Mouse (Mus musculus) forebrain, embryonic 14.5 days (tissue): ENCODE data around the gene Parp3. TPM values are rescaled to one million over a fixed set of nuclear protein-coding genes. Genes with fewer than 3 reads are reported as not detected.
"Not testable (repeated sequence)": the region's sequence is repeated elsewhere in the genome, so short reads cannot be mapped to it uniquely, and the experiment has no call there.

Experiments
- ATAC-seq: fragments of 200-750 bp; cut with Nextera tagmentation; 2 replicates; pipeline ENCODE4 v1.8.0; 2017; ENCODE audit warnings: mild to moderate bottlenecking, moderate library complexity
- DNase-seq: peaks from one replicate; pipeline ENCODE4 v3.0.0-alpha.2; 2015; ENCODE audit warnings: low spot score
- H3K27ac ChIP-seq: fragments of 300-500 bp; sonication (generic); 2 replicates; pipeline ENCODE4 v1.5.1; 2014; ENCODE audit warnings: low read depth, mild to moderate bottlenecking, control low read depth, low read length, moderate library complexity
- H3K27me3 ChIP-seq: fragments of 300-500 bp; sonication (generic); replicated peaks from 2 replicates; pipeline ENCODE4 v1.6.1; 2014; ENCODE audit warnings: low read length, control low read depth, mixed read lengths; ENCODE audit not compliant: control insufficient read depth, insufficient read depth
- H3K36me3 ChIP-seq: fragments of 300-500 bp; sonication (generic); 2 replicates; pipeline ENCODE4 v1.6.1; 2014; ENCODE audit warnings: low read length, control low read depth; ENCODE audit not compliant: control insufficient read depth, insufficient read depth
- H3K4me1 ChIP-seq: fragments of 300-500 bp; sonication (generic); 2 replicates; pipeline ENCODE4 v1.6.1; 2014; ENCODE audit warnings: antibody characterized with exemption, low read length, control low read depth; ENCODE audit not compliant: control insufficient read depth, insufficient read depth
- H3K4me2 ChIP-seq: fragments of 300-500 bp; sonication (generic); 2 replicates; pipeline ENCODE4 v1.6.1; 2014; ENCODE audit warnings: mild to moderate bottlenecking, control low read depth, low read length
- H3K4me3 ChIP-seq: fragments of 300-500 bp; sonication (generic); 2 replicates; pipeline ENCODE4 v1.5.1; 2014; ENCODE audit warnings: low read depth, low read length, control low read depth
- H3K9ac ChIP-seq: fragments of 300-500 bp; sonication (generic); 2 replicates; pipeline ENCODE4 v1.6.1; 2014; ENCODE audit warnings: mild to moderate bottlenecking, low read length, control low read depth, moderate library complexity
- H3K9me3 ChIP-seq: fragments of 300-500 bp; sonication (generic); replicated peaks from 2 replicates; pipeline ENCODE4 v1.6.1; 2016; ENCODE audit warnings: low read length, control low read depth, mixed read lengths; ENCODE audit not compliant: control insufficient read depth
- WGBS: fragments of 180-500 bp; shearing (Covaris S2); extraction: QIAGEN DNeasy Blood & Tissue Kit; methylation state at CpG from one replicate; pipeline ENCODE4 v1.1.7; 2014; 5-methylcytosine and 5-hydroxymethylcytosine counted together
- polyA plus RNA-seq: library from polyadenylated mRNA; unstranded; fragments of >200 nt; fragmentation: Nextera tagmentation; extraction: Ambion mirVana; gene quantifications from 2 replicates; pipeline ENCODE4 v1.2.1, GENCODE M21; 2014

Gene Parp3
- polyA plus RNA-seq, 1 experiment from 2014 or later = 0.63 TPM

- H3K27ac ChIP-seq = no peak within 1 kb of the TSS
- no peak for DNase-seq
- whole genome bisulfite sequencing = 92% methylated on average over 6 of the region's 6 CpGs
Observed at GRCm38 (mm10) chr9:106499667-106500066, 22.9 kb upstream of the Parp3 start, which contains the start of gene Iqcf1. TSS of gene Iqcf1 (plus strand) at chr9:106499967.

DNA sequence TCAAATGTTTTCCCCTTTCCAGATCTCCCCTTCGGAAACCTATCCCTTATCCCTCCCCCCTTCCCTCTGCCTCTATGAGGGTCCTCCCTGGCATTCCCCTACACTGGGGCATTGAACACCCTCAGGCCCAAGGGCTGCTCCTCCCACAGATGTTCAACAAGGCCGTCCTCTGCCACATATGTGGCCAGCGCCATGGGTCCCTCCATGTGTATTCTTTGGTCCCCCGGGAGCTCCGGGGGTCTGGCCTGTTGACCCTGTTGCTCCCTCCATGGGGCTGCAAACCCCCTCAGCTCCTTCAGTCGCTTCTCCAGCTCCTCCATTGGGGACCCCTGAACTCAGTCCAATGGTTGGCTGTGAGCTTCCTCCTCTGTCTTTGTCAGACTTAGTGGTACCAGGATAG is 10.9 kb upstream of the Parp3 start:
- not testable (repeated sequence) for H3K9me3 ChIP-seq, H3K4me3 ChIP-seq, DNase-seq, H3K4me2 ChIP-seq, ATAC-seq, H3K4me1 ChIP-seq, H3K27ac ChIP-seq, H3K9ac ChIP-seq, H3K27me3 ChIP-seq
- H3K36me3 ChIP-seq = peaks cover 33% of the 10 kb centered on the region
- whole genome bisulfite sequencing = 88% methylated on average over 6 of the region's 6 CpGs

More at GRCm38 (mm10) chr9:106499667-106500066, 22.9 kb upstream of the Parp3 start, which contains the start of gene Iqcf1:
- Histone ChIP-seq H3K9ac (no peak within 1 kb of the TSS), H3K36me3 (no peaks in the 10 kb centered on the region), H3K4me2 (no peak within 1 kb of the TSS), H3K27me3 (no peaks in the 10 kb centered on the region), H3K9me3 (no peaks in the 10 kb centered on the region), H3K4me1 (no peaks in the 10 kb centered on the region), H3K4me3 (no peak within 1 kb of the TSS)
- ATAC-seq = no peak

DNA sequence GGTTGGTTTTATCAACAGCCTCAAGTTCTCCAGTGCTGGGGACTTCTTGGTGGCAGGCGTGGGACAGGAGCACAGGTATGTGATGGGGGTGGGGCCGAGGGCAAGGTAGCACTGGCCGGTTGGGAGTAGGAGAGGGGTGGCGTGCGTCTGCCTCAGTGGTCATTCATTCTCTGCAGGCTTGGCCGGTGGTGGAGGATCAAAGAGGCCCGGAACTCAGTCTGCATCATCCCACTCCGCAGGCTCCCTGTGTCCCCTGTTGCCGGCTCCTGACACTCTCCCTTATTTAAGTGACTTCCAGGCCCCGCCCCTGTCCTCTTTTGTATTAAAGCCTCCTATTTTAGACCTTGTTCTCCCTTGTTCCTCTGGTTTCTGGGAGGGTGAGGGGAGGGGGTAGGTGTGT is 8.3 kb upstream of the Parp3 start:
- no peak overlapping the region for H3K9ac ChIP-seq
- no peaks in the 10 kb centered on the region for H3K27me3 ChIP-seq
- H3K4me1 ChIP-seq = no peaks in the 10 kb centered on the region
- H3K9me3 ChIP-seq = no peaks in the 10 kb centered on the region
- ATAC-seq = no peak
- H3K4me3 ChIP-seq = no peak overlapping the region
- peaks cover 53% of the 10 kb centered on the region for H3K36me3 ChIP-seq
- no peak overlapping the region for H3K4me2 ChIP-seq
- no peak for DNase-seq
- no peak overlapping the region for H3K27ac ChIP-seq
- WGBS = 79% methylated on average over 10 of the region's 10 CpGs

- Histone ChIP-seq H3K9ac (no peak overlapping the region), H3K27me3 (no peaks in the 10 kb centered on the region), H3K27ac (no peak overlapping the region), H3K4me2 (no peak overlapping the region), H3K4me1 (no peaks in the 10 kb centered on the region), H3K4me3 (no peak overlapping the region), H3K36me3 (peaks cover 57% of the 10 kb centered on the region), H3K9me3 (no peaks in the 10 kb centered on the region)
- ATAC-seq (no peak), DNase-seq (no peak)
- 94% methylated on average over 17 of the region's 17 CpGs for WGBS
Observed at GRCm38 (mm10) chr9:106483606-106484005, 6.9 kb upstream of the Parp3 start.

GRCm38 (mm10) chr9:106483136-106483535 is 6.4 kb upstream of the Parp3 start:
- Histone ChIP-seq H3K4me1 (0 out of 2 replicates have a peak, but pooled peaks cover 1% of the 10 kb centered on the region), H3K9ac (no peak overlapping the region), H3K27ac (no peak overlapping the region), H3K27me3 (no peaks in the 10 kb centered on the region), H3K4me3 (no peak overlapping the region), H3K4me2 (no peak overlapping the region), H3K36me3 (peaks cover 57% of the 10 kb centered on the region), H3K9me3 (no peaks in the 10 kb centered on the region)
- 97% methylated on average over 10 of the region's 10 CpGs for whole genome bisulfite sequencing
- DNase-seq (no peak), ATAC-seq (no peak)

- Histone ChIP-seq H3K4me1 (peaks cover 6% of the 10 kb centered on the region; the same call in 1 of the 2 replicates), H3K4me3 (no peak overlapping the region), H3K27ac (no peak overlapping the region), H3K9ac (no peak overlapping the region), H3K9me3 (no peaks in the 10 kb centered on the region), H3K27me3 (no peaks in the 10 kb centered on the region), H3K36me3 (peaks cover 57% of the 10 kb centered on the region), H3K4me2 (no peak overlapping the region)
- ATAC-seq (no peak), DNase-seq (no peak)
- WGBS = 94% methylated on average over 17 of the region's 17 CpGs
Observed at GRCm38 (mm10) chr9:106482578-106483115, 5.9 kb upstream of the Parp3 start.

- ATAC-seq (no peak), DNase-seq (no peak)
- no peak overlapping the region for H3K27ac ChIP-seq
- H3K9ac ChIP-seq = no peak overlapping the region
- no peaks in the 10 kb centered on the region for H3K9me3 ChIP-seq
- H3K27me3 ChIP-seq = no peaks in the 10 kb centered on the region
- no peak overlapping the region for H3K4me3 ChIP-seq
- WGBS = 92% methylated on average over 13 of the region's 13 CpGs
- peaks cover 57% of the 10 kb centered on the region for H3K36me3 ChIP-seq
- peaks cover 7% of the 10 kb centered on the region; the same call in 1 of the 2 replicates for H3K4me1 ChIP-seq
- no peak overlapping the region for H3K4me2 ChIP-seq
Observed at GRCm38 (mm10) chr9:106481676-106482075, 4.9 kb upstream of the Parp3 start.

GRCm38 (mm10) chr9:106481075-106481474 is 4.3 kb upstream of the Parp3 start:
- Histone ChIP-seq H3K4me2 (no peak overlapping the region), H3K4me3 (no peak overlapping the region), H3K9me3 (no peaks in the 10 kb centered on the region), H3K9ac (no peak overlapping the region), H3K4me1 (peaks cover 7% of the 10 kb centered on the region; the same call in 1 of the 2 replicates), H3K36me3 (peaks cover 57% of the 10 kb centered on the region), H3K27ac (no peak overlapping the region), H3K27me3 (no peaks in the 10 kb centered on the region)
- ATAC-seq (no peak), DNase-seq (no peak)
- 95% methylated on average over 15 of the region's 15 CpGs for WGBS

DNA sequence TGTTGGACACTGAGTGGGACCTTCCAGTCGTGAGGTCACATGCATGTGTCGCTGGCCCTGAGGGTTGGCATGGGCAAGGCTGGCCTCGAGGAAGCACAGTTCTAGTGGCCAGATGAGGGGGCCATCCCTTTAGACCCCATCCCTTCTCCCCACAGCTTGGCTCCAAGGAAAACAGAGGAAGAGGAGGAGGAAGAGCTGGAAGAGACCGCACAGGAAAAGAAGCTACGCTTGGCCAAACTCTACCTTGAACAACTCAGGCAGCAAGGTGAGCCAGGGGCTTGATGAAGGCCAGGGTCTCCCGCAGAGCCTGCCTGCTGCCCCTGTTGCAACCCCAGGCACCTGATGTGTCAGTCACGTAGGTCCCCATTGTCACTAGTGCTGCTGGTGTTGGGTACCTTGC is 3.8 kb upstream of the Parp3 start:
- H3K4me2 ChIP-seq = no peak overlapping the region
- H3K27me3 ChIP-seq = no peaks in the 10 kb centered on the region
- no peak overlapping the region for H3K9ac ChIP-seq
- no peaks in the 10 kb centered on the region for H3K9me3 ChIP-seq
- no peak overlapping the region for H3K4me3 ChIP-seq
- H3K27ac ChIP-seq = no peak overlapping the region
- DNase-seq = no peak
- H3K36me3 ChIP-seq = peaks cover 51% of the 10 kb centered on the region
- WGBS = 96% methylated on average over 7 of the region's 7 CpGs
- peaks cover 7% of the 10 kb centered on the region; the same call in 1 of the 2 replicates for H3K4me1 ChIP-seq
- no peak for ATAC-seq
